Mouse (Mus musculus): ENCODE results near the gene Ndufs1. TPM values are rescaled to one million over a fixed set of nuclear protein-coding genes. Genes with fewer than 3 reads are reported as not detected.

The Ndufs1 gene
- polyA plus RNA-seq, 1 experiment: 12.6 TPM

GRCm38 (mm10) chr1:63102758-63103451, 73.7 kb downstream of the Ndufs1 start:
- Histone ChIP-seq H3K27ac (ENCODE audit: insufficient read depth, low read length) (no peak overlapping the region), H3K27me3 (ENCODE audit: control insufficient read depth, insufficient read depth, low read length) (no peaks in the 10 kb centered on the region), H3K36me3 (ENCODE audit: control insufficient read depth, insufficient read depth, low read length) (peaks cover 17% of the 10 kb centered on the region), H3K4me3 (ENCODE audit: extremely low read depth, insufficient read depth, insufficient read length) (no peak overlapping the region), H3K4me1 (ENCODE audit: control insufficient read depth, insufficient read depth, insufficient read length) (no peaks in the 10 kb centered on the region)
- 89% methylated on average over 12 of the region's 12 CpGs for WGBS
- TF ChIP-seq CTCF (IDR thresholded peaks at IDR 0.05; ENCODE audit: extremely low read depth, insufficient read depth, insufficient read length, insufficient replicate concordance): no peak
- no peak for TF ChIP-seq POLR2A (IDR thresholded peaks at IDR 0.05; ENCODE audit: low read depth, low read length)
- no peak for DNase-seq (ENCODE audit: low read depth in 1 of 2, low spot score in 2 of 2)

DNA sequence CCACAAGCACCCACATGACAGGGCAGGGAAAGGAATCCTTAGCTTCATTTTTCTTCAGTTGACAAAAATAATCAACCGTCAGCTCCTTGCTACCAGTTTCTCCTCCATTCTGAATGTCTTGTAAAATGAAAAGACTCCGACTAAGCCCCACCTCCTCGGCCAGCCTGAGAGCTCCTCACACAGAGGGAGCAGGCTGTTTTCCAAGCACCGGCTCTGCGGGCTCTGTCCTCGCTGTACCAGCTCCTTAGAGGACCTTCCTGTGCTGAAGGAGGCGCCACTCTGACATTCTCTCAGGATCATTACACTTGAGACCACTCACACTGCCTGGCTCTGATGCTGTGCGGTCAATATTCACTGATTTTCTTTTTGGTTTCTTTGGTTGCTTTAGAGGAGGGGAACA, 76.4 kb downstream of the Ndufs1 start:
- no peak overlapping the region for H3K4me3 ChIP-seq (ENCODE audit: extremely low read depth, insufficient read depth, insufficient read length)
- DNase-seq (ENCODE audit: low read depth in 1 of 2, low spot score in 2 of 2): no peak
- H3K27ac ChIP-seq (ENCODE audit: insufficient read depth, low read length): no peak overlapping the region
- WGBS: 96% methylated on average over 8 of the region's 8 CpGs
- TF ChIP-seq POLR2A (IDR thresholded peaks at IDR 0.05; ENCODE audit: low read depth, low read length): no peak
- no peaks in the 10 kb centered on the region for H3K27me3 ChIP-seq (ENCODE audit: control insufficient read depth, insufficient read depth, low read length)
- H3K36me3 ChIP-seq (ENCODE audit: control insufficient read depth, insufficient read depth, low read length): peaks cover 22% of the 10 kb centered on the region
- no peaks in the 10 kb centered on the region for H3K4me1 ChIP-seq (ENCODE audit: control insufficient read depth, insufficient read depth, insufficient read length)

DNA sequence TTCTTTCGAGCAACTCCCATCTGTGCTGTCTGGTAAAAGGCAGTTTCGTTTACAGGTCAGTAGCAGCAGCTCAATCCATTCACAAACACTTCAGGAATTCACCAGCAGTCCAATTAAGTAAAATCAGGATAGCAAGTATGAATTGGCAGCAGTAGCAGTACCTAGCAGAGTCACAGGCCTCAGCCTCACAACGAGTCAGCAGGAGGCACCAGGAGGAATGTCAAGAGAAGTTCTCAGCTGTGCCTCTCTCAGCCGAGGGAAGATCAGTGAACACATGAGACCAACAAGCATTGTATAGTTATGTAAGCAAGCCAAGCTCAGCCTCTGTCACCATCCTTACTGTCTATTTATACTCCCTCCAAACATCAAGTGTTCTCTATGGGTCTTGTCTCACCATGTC, 77.8 kb downstream of the Ndufs1 start:
- Histone ChIP-seq H3K27me3 (ENCODE audit: control insufficient read depth, insufficient read depth, low read length) (no peaks in the 10 kb centered on the region), H3K36me3 (ENCODE audit: control insufficient read depth, insufficient read depth, low read length) (peaks cover 21% of the 10 kb centered on the region), H3K27ac (ENCODE audit: insufficient read depth, low read length) (no peak overlapping the region), H3K4me1 (ENCODE audit: control insufficient read depth, insufficient read depth, insufficient read length) (no peaks in the 10 kb centered on the region), H3K4me3 (ENCODE audit: extremely low read depth, insufficient read depth, insufficient read length) (no peak overlapping the region)
- TF ChIP-seq POLR2A (IDR thresholded peaks at IDR 0.05; ENCODE audit: low read depth, low read length) (no peak), CTCF (IDR thresholded peaks at IDR 0.05; ENCODE audit: extremely low read depth, insufficient read depth, insufficient read length, insufficient replicate concordance) (no peak)
- WGBS: 90% methylated on average over 4 of the region's 4 CpGs
- DNase-seq (ENCODE audit: low read depth in 1 of 2, low spot score in 2 of 2): no peak

DNA sequence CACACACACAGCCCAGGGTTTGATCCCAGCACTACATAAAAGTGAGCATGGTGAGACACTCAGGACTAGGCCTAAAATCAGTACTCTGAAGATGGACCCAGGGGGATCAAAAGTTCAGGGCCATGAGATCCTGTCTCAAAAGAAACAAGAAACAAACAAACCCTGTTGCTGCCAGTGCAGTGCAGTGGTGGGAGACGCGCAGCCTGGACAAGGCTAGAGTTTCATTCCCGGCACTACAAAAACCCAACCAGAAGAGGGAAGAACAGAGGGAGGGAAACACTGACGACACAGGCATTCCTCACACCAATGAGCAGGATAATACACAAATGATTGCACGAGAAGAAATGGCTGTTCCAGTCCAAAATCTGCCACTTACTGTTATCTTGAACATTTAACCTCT, 80.6 kb downstream of the Ndufs1 start:
- H3K36me3 ChIP-seq (ENCODE audit: control insufficient read depth, insufficient read depth, low read length): peaks cover 23% of the 10 kb centered on the region
- 95% methylated on average over 5 of the region's 5 CpGs for WGBS

More for the DNA sequence above, 80.6 kb downstream of the Ndufs1 start:
- no peaks in the 10 kb centered on the region for H3K27me3 ChIP-seq (ENCODE audit: control insufficient read depth, insufficient read depth, low read length)
- no peak for DNase-seq (ENCODE audit: low read depth in 1 of 2, low spot score in 2 of 2)
- no peaks in the 10 kb centered on the region for H3K4me1 ChIP-seq (ENCODE audit: control insufficient read depth, insufficient read depth, insufficient read length)
- no peak overlapping the region for H3K27ac ChIP-seq (ENCODE audit: insufficient read depth, low read length)
- TF ChIP-seq POLR2A (IDR thresholded peaks at IDR 0.05; ENCODE audit: low read depth, low read length): no peak
- no peak for TF ChIP-seq CTCF (IDR thresholded peaks at IDR 0.05; ENCODE audit: extremely low read depth, insufficient read depth, insufficient read length, insufficient replicate concordance)
- no peak overlapping the region for H3K4me3 ChIP-seq (ENCODE audit: extremely low read depth, insufficient read depth, insufficient read length)

Other genes with a start within 250 kb of the Ndufs1 start
- gene Ino80d, start 62.2 kb downstream of the Ndufs1 start, polyA plus RNA-seq (2012; rRNA removed): 15.1 and 18.9 TPM in 2 replicates
- gene Eef1b2, start within 50 bp of the Ndufs1 start, polyA plus RNA-seq (2012; rRNA removed): 360 and 416 TPM in 2 replicates
- 0.06 TPM in 1 of 2 replicates, not detected in the other for gene Gpr1, start 37.7 kb upstream of the Ndufs1 start, polyA plus RNA-seq (2012; rRNA removed)
- gene Zdbf2, start 96.4 kb upstream of the Ndufs1 start, polyA plus RNA-seq (2012; rRNA removed): under 0.01 TPM in 1 of 2 replicates, not detected in the other

All from spleen, adult 2 months (tissue).